Mouse (Mus musculus) limb, embryonic 15.5 days (tissue): ENCODE results near the gene Ube2s. TPM values are rescaled to one million over a fixed set of nuclear protein-coding genes. Genes with fewer than 3 reads are reported as not detected.

Experiments used
- ATAC-seq: fragments of 200-750 bp; cut with Nextera tagmentation; 2 replicates; pipeline ENCODE4 v1.8.0; 2017; ENCODE audit warnings: low read depth, moderate TSS enrichment; ENCODE audit not compliant: insufficient number of reproducible peaks, low FRiP score, low TSS enrichment
- H3K27ac ChIP-seq: fragments of 300-500 bp; sonication (generic); 2 replicates; pipeline ENCODE4 v1.5.1; 2015; ENCODE audit warnings: moderate library complexity, mild to moderate bottlenecking, inconsistent platforms
- H3K27me3 ChIP-seq: fragments of 300-500 bp; sonication (generic); 2 replicates; pipeline ENCODE4 v1.6.1; 2015; ENCODE audit warnings: inconsistent platforms
- H3K36me3 ChIP-seq: fragments of 300-500 bp; sonication (generic); 2 replicates; pipeline ENCODE4 v1.6.1; 2015; ENCODE audit warnings: inconsistent platforms
- H3K4me1 ChIP-seq: fragments of 300-500 bp; sonication (generic); 2 replicates; pipeline ENCODE4 v1.6.1; 2015; ENCODE audit warnings: inconsistent platforms
- H3K4me2 ChIP-seq: fragments of 300-500 bp; sonication (generic); 2 replicates; pipeline ENCODE4 v1.6.1; 2015; ENCODE audit warnings: mild to moderate bottlenecking, inconsistent platforms
- H3K4me3 ChIP-seq: fragments of 300-500 bp; sonication (generic); 2 replicates; pipeline ENCODE4 v1.5.1; 2015; ENCODE audit warnings: mild to moderate bottlenecking, inconsistent platforms
- H3K9ac ChIP-seq: fragments of 300-500 bp; sonication (generic); 2 replicates; pipeline ENCODE4 v1.6.1; 2015; ENCODE audit warnings: inconsistent platforms
- H3K9me3 ChIP-seq: fragments of 300-500 bp; sonication (generic); 2 replicates; pipeline ENCODE4 v1.6.1; 2016; ENCODE audit warnings: inconsistent platforms
- WGBS: fragments of 180-500 bp; shearing (Covaris S2); methylation state at CpG from one replicate; pipeline ENCODE4 v1.1.7; 2015; 5-methylcytosine and 5-hydroxymethylcytosine counted together
- polyA plus RNA-seq: library from polyadenylated mRNA; unstranded; fragments of >200 nt; fragmentation: Nextera tagmentation; extraction: Ambion mirVana; gene quantifications from 2 replicates; pipeline ENCODE4 v1.2.1, GENCODE M21; 2015

Gene Ube2s
- polyA plus RNA-seq, 1 experiment from 2014 or later = 282 TPM

DNA sequence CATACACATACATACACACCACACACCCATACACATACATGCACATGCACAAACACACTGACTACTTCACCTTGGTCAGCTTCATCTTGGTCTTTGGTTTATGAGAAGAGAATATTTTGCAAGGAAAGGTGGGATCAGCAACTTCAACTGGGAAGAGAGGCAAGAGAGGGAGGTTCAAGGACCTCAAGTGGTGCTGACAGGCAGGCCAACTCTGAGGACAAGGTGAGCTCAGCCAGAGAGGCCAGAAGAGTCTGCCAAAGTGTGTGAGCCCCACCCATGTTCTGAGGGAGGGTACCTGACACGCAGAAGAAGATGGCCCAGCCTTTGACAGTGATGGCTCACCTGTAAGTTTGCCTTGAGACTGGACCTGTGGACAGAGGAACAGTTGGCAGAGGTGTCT is 52.7 kb downstream of the Ube2s start:
- Histone ChIP-seq H3K4me2 (no peak overlapping the region), H3K4me1 (no peaks in the 10 kb centered on the region), H3K27me3 (no peaks in the 10 kb centered on the region), H3K9ac (no peak overlapping the region), H3K27ac (no peak overlapping the region), H3K9me3 (no peaks in the 10 kb centered on the region), H3K36me3 (no peaks in the 10 kb centered on the region), H3K4me3 (no peak overlapping the region)
- ATAC-seq = no peak
- 42% methylated on average over 1 of the region's 1 CpGs for WGBS

DNA sequence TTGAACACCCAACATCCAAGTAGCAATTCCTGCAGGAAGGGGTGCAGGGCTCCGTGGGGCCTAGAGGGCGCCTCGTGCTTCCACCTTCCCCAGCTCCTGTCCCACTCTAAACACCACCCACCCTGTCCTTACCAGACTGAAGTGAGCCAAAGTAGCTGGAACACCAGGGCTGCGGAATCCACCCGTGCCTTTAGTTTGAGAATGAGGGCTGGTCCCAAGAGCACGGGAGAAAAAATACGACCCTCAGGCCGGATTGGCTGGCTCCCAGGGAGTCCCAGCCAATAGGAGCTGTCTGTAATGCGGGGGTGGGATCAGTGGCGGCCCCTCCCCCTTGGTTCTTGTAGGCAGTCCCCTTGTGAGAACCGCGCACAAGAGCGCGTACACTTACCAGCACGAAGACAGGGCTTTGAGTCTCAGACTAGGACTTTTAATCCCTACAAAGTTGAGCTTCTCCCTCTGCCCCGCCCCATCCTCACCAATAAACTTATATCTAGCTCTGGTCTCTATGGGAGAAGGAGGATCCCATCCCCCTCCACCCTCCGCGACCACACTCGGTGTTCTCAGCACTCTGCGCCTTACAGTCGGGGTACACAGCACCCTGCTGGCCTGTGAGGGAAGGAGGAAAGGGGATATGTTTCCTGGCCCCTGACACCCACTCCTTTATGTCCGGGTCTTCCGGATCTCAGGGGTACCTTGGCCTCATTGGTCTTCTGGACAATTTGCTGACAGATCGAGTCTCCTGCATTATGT is 59.4 kb downstream of the Ube2s start, which contains the start of gene Cox6b2:
Gene Cox6b2 (minus strand): TSS at position 274 of the 750 bp plus-strand sequence.
- Histone ChIP-seq H3K36me3 (no peaks in the 10 kb centered on the region), H3K4me2 (peak within 1 kb of the TSS; percentile 75), H3K9ac (0 out of 2 replicates have a peak within 1 kb of the TSS, but pooled peaks have one; percentile 17), H3K27me3 (no peaks in the 10 kb centered on the region), H3K4me1 (peaks cover 19% of the 10 kb centered on the region), H3K27ac (peak within 1 kb of the TSS; percentile 75), H3K9me3 (no peaks in the 10 kb centered on the region), H3K4me3 (peak within 1 kb of the TSS; percentile 48)
- 4% methylated on average over 24 of the region's 24 CpGs for WGBS
- ATAC-seq = peak; percentile 85

DNA sequence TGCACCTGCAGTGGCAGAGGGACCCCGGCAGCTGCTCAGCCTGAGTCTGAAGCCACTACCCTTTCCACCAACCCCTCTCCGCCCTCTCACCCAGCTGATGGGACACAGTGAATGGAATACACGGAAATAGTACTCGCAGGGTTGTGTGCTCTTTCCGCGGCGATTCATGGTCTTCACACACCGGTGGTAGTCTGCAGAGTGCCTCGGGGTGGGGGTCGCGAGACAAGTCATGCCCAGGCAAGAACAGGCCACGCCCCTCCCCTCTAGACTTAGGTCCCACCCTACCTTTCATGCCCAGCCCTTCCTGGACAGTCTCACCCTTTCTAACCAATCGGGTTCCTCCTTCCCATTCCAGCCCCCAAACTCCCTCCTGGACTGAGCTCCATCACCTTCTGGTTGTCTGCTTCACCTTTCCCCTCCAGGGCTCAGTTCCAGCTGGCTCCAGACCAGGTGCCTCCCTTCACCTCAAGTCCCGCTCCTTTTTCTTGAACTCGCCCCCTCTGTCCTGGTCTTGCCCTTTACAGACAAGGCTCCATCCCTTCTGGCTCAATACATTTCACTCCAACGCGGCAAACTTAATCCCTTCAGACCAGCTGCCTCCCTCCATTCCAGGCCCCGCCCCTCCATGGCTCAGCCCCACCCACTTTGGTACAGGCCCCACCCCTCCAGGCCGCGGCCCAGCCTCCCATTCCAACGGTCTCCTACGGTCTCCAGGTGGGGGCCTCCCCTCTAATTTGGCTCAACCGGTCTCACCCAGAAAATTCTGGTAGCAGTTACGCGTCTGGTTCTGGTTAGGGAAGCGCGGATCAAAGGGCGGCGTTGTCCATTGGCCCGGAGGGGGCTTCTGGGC is 60.2 kb downstream of the Ube2s start:
- H3K9me3 ChIP-seq = no peaks in the 10 kb centered on the region
- H3K4me1 ChIP-seq = peaks cover 19% of the 10 kb centered on the region
- peak; percentile 81 for ATAC-seq
- H3K27ac ChIP-seq = peak overlapping the region; percentile 75
- no peaks in the 10 kb centered on the region for H3K36me3 ChIP-seq
- peak overlapping the region; percentile 48 for H3K4me3 ChIP-seq
- H3K4me2 ChIP-seq = peak overlapping the region; percentile 75
- WGBS = 1% methylated on average over 30 of the region's 30 CpGs
- H3K27me3 ChIP-seq = no peaks in the 10 kb centered on the region
- no peak overlapping the region for H3K9ac ChIP-seq

DNA sequence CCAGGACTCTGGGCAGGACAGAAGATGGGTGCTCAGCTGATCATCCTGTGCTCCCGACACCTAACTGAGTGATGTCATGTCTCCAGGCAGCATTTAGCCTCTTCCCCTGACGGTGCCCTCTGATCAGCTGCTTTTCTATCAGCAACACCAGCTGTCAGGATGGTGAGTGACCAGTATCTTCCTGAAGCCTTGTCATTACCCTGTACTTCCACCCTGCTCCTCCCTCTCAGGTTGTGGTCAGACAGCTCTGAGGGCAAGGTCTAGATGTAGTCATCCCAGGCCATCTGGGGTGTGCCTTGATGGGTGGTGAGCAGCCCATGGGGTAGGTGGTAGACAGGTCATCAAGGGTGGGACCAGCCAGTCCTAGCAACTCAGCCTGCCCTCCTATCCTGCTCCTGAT is 63.2 kb downstream of the Ube2s start:
- Histone ChIP-seq H3K27me3 (no peaks in the 10 kb centered on the region), H3K4me3 (no peak overlapping the region), H3K4me1 (peaks cover 19% of the 10 kb centered on the region), H3K4me2 (no peak overlapping the region), H3K9me3 (no peaks in the 10 kb centered on the region), H3K27ac (no peak overlapping the region), H3K9ac (no peak overlapping the region), H3K36me3 (peaks cover 21% of the 10 kb centered on the region)
- 87% methylated on average over 2 of the region's 2 CpGs for WGBS
- no peak for ATAC-seq

DNA sequence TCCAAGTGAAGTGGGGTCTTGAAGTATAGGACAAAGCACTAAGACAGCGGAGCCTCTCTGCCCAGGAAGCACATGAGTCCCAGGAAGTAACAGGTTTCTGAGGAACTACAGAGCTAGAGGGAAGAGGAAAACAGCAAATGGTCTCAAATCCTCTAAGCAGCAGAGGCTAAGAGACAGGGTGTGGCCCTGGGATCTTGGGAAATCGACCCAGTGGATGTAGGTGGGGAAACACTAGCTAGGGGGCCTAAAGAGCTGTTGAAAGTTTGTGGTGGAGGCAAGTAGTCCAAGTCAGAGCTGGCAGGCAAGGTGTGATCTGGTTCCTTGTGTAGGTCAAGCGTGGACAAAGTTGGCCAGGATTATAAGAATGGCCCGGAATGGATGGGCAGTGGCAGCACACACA is 64.1 kb downstream of the Ube2s start:
- no peaks in the 10 kb centered on the region for H3K27me3 ChIP-seq
- 68% methylated on average over 4 of the region's 4 CpGs for WGBS
- H3K9ac ChIP-seq = no peak overlapping the region
- H3K27ac ChIP-seq = no peak overlapping the region
- peaks cover 30% of the 10 kb centered on the region for H3K36me3 ChIP-seq
- H3K4me2 ChIP-seq = no peak overlapping the region
- H3K4me3 ChIP-seq = no peak overlapping the region
- H3K4me1 ChIP-seq = peaks cover 18% of the 10 kb centered on the region
- H3K9me3 ChIP-seq = no peaks in the 10 kb centered on the region
- no peak for ATAC-seq

DNA sequence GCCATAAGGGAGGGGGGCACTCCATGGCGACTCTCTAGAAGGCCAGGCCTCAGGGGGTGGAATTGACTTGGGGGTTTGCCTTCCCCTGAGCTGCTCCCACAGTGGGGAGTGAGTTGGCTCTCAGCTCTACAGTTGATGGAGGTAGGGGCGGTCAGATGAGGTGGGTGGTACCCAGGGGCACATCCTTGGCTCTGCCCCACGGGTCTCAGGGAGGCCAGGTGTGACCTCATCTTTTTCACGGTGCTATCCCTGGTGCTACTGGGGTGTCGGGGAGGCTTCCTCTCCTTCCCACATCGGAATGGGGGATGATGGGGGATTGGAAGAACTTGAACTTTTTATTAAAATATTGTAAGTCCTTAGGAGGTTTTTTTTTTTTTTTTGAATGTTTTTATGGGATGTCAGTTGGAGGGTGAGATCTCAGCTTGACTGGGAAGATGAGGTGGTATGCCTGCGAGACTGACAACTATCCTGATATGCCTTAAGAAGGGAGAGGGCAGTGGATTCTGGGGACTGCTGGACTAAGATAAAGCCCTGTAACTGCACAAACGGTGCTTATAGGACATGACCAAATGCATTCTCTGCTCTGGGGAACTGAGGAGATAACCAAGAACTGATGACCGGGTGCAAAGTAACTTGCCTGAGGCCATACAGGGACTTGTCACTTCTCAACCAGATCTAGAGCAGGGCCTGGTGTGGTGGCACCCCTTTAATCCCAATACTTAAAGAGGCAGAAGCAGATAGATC is 65.1 kb downstream of the Ube2s start:
- H3K4me2 ChIP-seq = no peak overlapping the region
- H3K27me3 ChIP-seq = no peaks in the 10 kb centered on the region
- H3K36me3 ChIP-seq = peaks cover 38% of the 10 kb centered on the region
- no peaks in the 10 kb centered on the region for H3K9me3 ChIP-seq
- H3K27ac ChIP-seq = no peak overlapping the region
- no peak overlapping the region for H3K9ac ChIP-seq
- 69% methylated on average over 9 of the region's 9 CpGs for WGBS
- H3K4me1 ChIP-seq = peaks cover 14% of the 10 kb centered on the region
- H3K4me3 ChIP-seq = no peak overlapping the region
- ATAC-seq = no peak

DNA sequence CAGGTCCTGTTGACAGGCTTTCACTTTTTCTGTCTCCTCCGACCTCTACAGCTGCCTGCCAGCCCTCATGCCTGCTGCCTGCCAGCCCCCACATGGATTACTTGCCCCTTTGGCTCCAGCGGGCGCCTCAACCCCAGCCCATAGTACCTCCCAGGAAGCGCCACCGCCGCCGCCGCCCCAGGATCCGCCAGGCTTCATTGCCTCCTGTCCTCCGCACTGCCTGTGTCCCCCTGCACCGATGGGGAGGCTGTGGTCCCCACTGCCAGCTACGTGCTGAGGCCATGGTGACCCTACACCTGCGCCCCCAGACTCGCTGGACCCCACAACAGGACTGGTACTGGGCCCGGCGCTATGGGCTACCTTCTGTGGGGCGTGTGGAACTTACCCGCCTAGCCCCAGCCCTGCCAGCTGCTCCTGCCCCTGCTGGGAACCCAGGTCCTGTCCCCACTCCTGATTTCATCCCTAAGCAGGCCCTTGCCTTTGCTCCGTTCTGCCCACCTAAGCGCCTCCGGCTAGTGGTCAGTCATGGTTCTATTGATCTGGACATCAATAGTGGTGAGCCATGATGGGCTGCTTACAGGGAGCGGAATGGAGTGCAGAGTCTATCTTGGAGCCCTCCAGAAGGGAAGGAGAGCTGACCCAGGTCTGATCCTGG is 65.9 kb downstream of the Ube2s start:
- WGBS = 87% methylated on average over 22 of the region's 22 CpGs
- Histone ChIP-seq H3K4me3 (no peak overlapping the region), H3K27me3 (no peaks in the 10 kb centered on the region), H3K9ac (no peak overlapping the region), H3K36me3 (peaks cover 42% of the 10 kb centered on the region), H3K4me1 (peaks cover 13% of the 10 kb centered on the region), H3K9me3 (no peaks in the 10 kb centered on the region), H3K4me2 (no peak overlapping the region), H3K27ac (no peak overlapping the region)
- no peak; the same call in 1 of the 2 replicates for ATAC-seq

DNA sequence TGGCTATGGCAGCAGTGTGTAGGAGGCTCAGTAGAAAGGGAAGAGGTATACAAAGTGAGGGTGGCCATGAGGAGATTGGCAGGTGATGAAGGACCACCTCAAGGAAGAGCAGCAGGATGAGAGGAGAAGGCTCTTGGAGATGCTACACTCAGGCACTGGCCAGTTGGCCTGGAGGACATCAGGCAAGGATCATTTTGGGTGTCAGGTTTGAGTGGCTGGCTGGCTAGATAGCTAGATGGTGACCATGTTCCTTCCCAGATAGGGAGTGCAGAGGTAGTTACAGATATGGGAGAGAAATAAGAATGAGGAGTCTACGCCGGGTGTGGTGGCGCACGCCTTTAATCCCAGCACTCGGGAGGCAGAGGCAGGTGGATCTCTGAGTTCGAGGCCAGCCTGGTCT is 67.5 kb downstream of the Ube2s start:
- Histone ChIP-seq H3K9me3 (no peaks in the 10 kb centered on the region), H3K9ac (no peak overlapping the region), H3K4me1 (peaks cover 22% of the 10 kb centered on the region), H3K27me3 (no peaks in the 10 kb centered on the region), H3K36me3 (peaks cover 42% of the 10 kb centered on the region), H3K4me3 (no peak overlapping the region), H3K4me2 (no peak overlapping the region), H3K27ac (no peak overlapping the region)
- 96% methylated on average over 6 of the region's 6 CpGs for WGBS
- no peak for ATAC-seq

Other genes starting within 250 kb of the Ube2s start
- gene Ptprh, start 208.5 kb downstream of the Ube2s start, polyA plus RNA-seq = not detected in 2 replicates
- gene Tmem86b, start 181.2 kb downstream of the Ube2s start, polyA plus RNA-seq = 0.52 and 0.99 TPM in 2 replicates
- 6.4 and 7.0 TPM in 2 replicates for gene Ppp6r1, start 153.6 kb downstream of the Ube2s start, polyA plus RNA-seq
- gene Hspbp1, start 127.5 kb downstream of the Ube2s start, polyA plus RNA-seq = 81.3 and 85.8 TPM in 2 replicates
- 1.00 and 1.2 TPM in 2 replicates for gene Brsk1, start 122.0 kb downstream of the Ube2s start, polyA plus RNA-seq
- gene Tmem150b, start 87.3 kb downstream of the Ube2s start, polyA plus RNA-seq = 0.22 and 0.29 TPM in 2 replicates
- 46.2 and 50.0 TPM in 2 replicates for gene Kmt5c, start 72.5 kb downstream of the Ube2s start, polyA plus RNA-seq
- gene Cox6b2, start 59.5 kb downstream of the Ube2s start, polyA plus RNA-seq = 44.4 and 51.0 TPM in 2 replicates
- gene Fam71e2, start 41.3 kb downstream of the Ube2s start, polyA plus RNA-seq = not detected in 2 replicates
- gene Il11, start 29.7 kb downstream of the Ube2s start, polyA plus RNA-seq = 0.49 and 0.63 TPM in 2 replicates
- 0.38 and 0.68 TPM in 2 replicates for gene Tmem190, start 29.7 kb downstream of the Ube2s start, polyA plus RNA-seq
- 14.1 and 15.7 TPM in 2 replicates for gene Tmem238, start 22.9 kb downstream of the Ube2s start, polyA plus RNA-seq
- 298 and 362 TPM in 2 replicates for gene Rpl28, start 19.7 kb downstream of the Ube2s start, polyA plus RNA-seq
- gene Shisa7, start 32.1 kb upstream of the Ube2s start, polyA plus RNA-seq = 0.32 and 0.46 TPM in 2 replicates
- gene Isoc2b, start 57.7 kb upstream of the Ube2s start, polyA plus RNA-seq = 12.7 and 12.9 TPM in 2 replicates
- 0.86 and 1.0 TPM in 2 replicates for gene Isoc2a, start 64.6 kb upstream of the Ube2s start, polyA plus RNA-seq
- 0.17 TPM in 1 of 2 replicates, not detected in the other for gene Gm36210, start 93.9 kb upstream of the Ube2s start, polyA plus RNA-seq
- 3.4 TPM in 2 replicates for gene Zfp628, start 102.6 kb upstream of the Ube2s start, polyA plus RNA-seq
- gene Nat14, start 109.4 kb upstream of the Ube2s start, polyA plus RNA-seq = 2.5 and 3.7 TPM in 2 replicates
- 15.6 and 21.9 TPM in 2 replicates for gene Ssc5d, start 113.2 kb upstream of the Ube2s start, polyA plus RNA-seq
- 0.73 and 0.74 TPM in 2 replicates for gene Sbk2, start 151.8 kb upstream of the Ube2s start, polyA plus RNA-seq
- gene Sbk3, start 158.6 kb upstream of the Ube2s start, polyA plus RNA-seq = not detected in 2 replicates
- gene Zfp579, start 183.6 kb upstream of the Ube2s start, polyA plus RNA-seq = 25.4 and 29.1 TPM in 2 replicates
- 14.5 and 15.0 TPM in 2 replicates for gene Zfp524, start 201.8 kb upstream of the Ube2s start, polyA plus RNA-seq
- 37.7 and 38.6 TPM in 2 replicates for gene Fiz1, start 202.1 kb upstream of the Ube2s start, polyA plus RNA-seq
- 1.7 TPM in 1 of 2 replicates, not detected in the other for gene Gm44973, start 202.9 kb upstream of the Ube2s start, polyA plus RNA-seq
- 4.9 and 6.3 TPM in 2 replicates for gene Zfp865, start 207.8 kb upstream of the Ube2s start, polyA plus RNA-seq
- gene Ccdc106, start 208.0 kb upstream of the Ube2s start, polyA plus RNA-seq = 31.0 and 37.3 TPM in 2 replicates
- not detected in 2 replicates for gene 4632433K11Rik, start 221.5 kb upstream of the Ube2s start, polyA plus RNA-seq
- 5.9 and 7.1 TPM in 2 replicates for gene Zfp784, start 225.9 kb upstream of the Ube2s start, polyA plus RNA-seq
- gene Zfp580, start 238.9 kb upstream of the Ube2s start, polyA plus RNA-seq = 32.0 and 33.8 TPM in 2 replicates
- gene U2af2, start 249.6 kb upstream of the Ube2s start, polyA plus RNA-seq = 103 and 117 TPM in 2 replicates